Mouse (Mus musculus) intestine, embryonic 15.5 days (tissue): ENCODE data around the gene Ube2ql1. TPM values are rescaled to one million over a fixed set of nuclear protein-coding genes. Genes with fewer than 3 reads are reported as not detected.

Source experiments
- polyA plus RNA-seq: library from polyadenylated mRNA; unstranded; fragments of >200 nt; fragmentation: Nextera tagmentation; extraction: Ambion mirVana; gene quantifications from 2 replicates; pipeline ENCODE4 v1.2.1, GENCODE M21; 2015

Ube2ql1 gene
- polyA plus RNA-seq, 1 experiment from 2014 or later: 0.21 TPM

Other genes starting within 250 kb of the Ube2ql1 start
- gene Nsun2, start 206.1 kb downstream of the Ube2ql1 start, polyA plus RNA-seq: 128 and 131 TPM in 2 replicates
- 4.0 and 4.6 TPM in 2 replicates for gene Tent4a, start 205.3 kb downstream of the Ube2ql1 start, polyA plus RNA-seq
- gene Srd5a1, start 128.4 kb downstream of the Ube2ql1 start, polyA plus RNA-seq: 19.9 and 20.5 TPM in 2 replicates
- 125 and 128 TPM in 2 replicates for gene Med10, start 62.5 kb upstream of the Ube2ql1 start, polyA plus RNA-seq